Mouse (Mus musculus): ENCODE measurements around the gene Capza3.

The Capza3 gene

DNA sequence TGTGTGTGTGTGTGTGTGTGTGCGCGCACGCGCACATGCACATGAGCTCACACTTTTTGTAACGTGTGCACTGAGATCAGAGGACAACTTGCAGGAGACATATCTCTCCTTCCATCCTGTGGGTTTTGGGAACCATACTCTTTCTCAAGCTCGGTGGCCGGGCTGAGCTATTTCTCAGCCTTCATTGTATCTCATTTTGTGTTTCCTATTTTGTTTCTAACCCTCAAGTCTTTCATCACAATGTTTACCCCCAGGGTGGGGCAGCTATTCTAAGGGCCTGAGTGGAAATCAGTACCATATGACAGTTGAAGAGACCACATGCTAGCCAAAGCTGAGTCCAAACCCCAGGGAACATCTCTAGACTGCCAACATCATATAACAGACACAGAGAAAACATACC, at the start of gene Capza3:
Gene Capza3 (plus strand): TSS at position 301 of the 400 bp plus-strand sequence.
- no peak for DNase-seq (ENCODE audit: inconsistent ontology term)

DNA sequence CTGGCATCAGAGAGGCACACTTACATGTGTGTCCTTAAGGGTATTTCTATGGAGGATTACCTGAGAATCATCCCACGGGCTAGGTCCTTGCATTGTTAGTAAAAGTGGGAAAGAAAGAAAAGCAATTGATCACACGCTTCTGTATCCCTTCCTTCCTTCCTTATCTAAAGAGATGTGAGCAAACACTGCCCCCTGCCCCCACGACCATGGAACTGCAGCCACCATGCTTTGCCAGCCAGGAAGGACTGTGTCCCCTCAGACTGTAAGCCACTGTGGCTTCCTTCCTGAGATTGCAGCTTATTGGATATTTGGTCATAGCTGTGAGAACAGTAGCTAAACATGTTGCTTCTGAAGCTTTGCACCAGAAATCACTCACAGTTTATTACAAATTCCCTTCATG, 35.9 kb upstream of the Capza3 start:
- DNase-seq (ENCODE audit: inconsistent ontology term) = no peak

DNA sequence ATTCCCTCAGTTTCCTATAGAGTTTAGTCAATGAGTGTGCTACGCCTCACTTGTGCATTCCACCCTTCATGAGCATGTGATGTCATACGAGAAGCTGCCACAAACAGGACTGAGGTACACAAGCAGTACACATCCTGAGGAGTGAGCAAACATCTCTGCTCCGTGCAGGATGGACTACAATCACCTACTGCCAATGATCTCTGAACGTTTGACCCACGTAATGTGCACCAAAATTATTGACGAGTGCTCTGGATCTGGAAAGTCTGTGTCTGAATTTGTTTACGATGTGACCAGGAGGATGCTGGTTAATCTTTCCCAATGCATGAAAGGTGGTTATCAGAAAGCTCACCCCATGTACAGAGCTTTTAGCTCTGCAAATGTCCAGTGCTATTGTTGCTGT, 16.6 kb upstream of the Capza3 start:
- no peak for DNase-seq (ENCODE audit: inconsistent ontology term)

DNA sequence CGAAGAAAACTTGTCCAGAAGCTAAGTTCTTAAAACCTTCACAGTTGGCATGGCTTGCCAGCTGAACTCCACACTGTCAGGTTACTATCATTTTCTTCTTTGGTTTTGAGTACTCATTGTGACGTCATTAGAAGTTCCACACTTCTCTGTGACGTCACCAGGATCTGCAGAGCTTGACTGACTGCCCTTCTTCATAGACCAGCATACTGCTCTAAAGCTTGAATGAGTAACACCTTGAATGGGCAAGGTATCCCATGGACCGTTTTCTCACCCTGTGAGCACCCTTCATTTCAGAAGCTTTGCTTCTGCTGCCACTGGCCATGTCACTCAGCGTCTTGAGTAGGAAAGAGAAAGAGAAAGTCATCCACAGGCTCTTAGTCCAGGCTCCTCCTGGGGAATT, 305 bp downstream of the Capza3 start, which contains the start of gene Plcz1:
Gene Plcz1 (minus strand): TSS at position 101 of the 400 bp plus-strand sequence.
- no peak for DNase-seq (ENCODE audit: inconsistent ontology term)

DNA sequence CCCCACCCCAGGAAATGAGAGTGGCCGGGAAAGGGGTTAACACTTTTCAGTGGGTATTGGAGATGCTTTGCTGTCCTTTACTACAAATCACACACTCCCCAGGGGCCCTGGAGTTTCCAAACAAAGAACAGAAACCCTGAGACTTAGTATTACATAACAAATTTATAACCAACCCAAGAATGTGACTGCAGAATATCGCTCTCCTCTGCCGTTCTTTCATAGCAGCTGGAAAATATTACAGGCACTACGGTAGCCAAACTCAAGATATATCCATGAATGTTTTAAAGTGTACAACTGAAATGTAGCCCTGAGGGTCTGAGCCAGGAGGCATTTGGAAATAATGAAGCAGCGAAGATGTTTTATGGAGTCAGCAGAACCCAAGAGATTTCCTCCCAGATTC, 10.4 kb downstream of the Capza3 start:
- no peak for DNase-seq (ENCODE audit: inconsistent ontology term)

- no peak for DNase-seq (ENCODE audit: inconsistent ontology term)
Observed at GRCm38 (mm10) chr6:140054271-140054928, 13.3 kb downstream of the Capza3 start.

- no peak for DNase-seq (ENCODE audit: inconsistent ontology term)
Observed at GRCm38 (mm10) chr6:140069177-140069576, 28.1 kb downstream of the Capza3 start.

DNA sequence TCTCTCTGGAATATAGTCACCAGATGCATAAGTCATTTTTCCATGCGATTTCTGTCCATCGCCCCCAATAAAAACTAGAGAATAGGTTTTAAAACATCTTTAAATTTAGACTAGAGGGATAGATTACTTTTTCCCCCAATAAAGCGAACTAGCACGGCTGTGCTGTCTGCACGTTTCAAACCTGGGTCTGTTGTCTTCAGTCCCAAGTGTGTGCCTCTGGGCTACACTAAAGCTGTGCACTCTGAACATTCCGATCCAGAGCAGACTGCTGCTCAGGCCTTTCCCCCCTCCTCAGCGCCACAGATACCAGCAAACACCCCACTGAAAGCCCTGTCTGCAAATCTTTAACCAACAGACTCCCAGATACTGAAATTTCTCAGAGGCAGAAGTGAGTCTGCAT, 39.9 kb downstream of the Capza3 start:
- no peak for DNase-seq (ENCODE audit: inconsistent ontology term)

DNA sequence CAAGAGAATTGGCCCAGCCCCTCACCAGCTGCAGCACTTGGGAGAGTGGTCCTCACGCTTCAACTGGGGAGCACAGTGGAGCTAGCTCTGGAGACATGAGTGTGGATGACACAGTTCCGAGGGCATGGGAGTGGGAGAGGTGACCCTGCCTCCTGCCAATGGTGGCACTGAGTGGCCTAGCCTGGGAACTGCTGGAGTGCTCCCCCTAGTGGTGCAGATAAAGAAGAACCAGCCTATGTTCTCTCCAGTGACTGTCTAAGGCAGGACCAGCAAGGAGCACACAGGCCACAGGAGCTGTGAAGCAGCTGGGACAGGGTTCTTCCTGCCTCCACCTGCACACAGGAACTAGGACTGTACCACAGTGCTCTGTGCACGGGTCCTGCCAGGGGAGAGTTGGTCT, 40.7 kb downstream of the Capza3 start:
- no peak for DNase-seq (ENCODE audit: inconsistent ontology term)

DNA sequence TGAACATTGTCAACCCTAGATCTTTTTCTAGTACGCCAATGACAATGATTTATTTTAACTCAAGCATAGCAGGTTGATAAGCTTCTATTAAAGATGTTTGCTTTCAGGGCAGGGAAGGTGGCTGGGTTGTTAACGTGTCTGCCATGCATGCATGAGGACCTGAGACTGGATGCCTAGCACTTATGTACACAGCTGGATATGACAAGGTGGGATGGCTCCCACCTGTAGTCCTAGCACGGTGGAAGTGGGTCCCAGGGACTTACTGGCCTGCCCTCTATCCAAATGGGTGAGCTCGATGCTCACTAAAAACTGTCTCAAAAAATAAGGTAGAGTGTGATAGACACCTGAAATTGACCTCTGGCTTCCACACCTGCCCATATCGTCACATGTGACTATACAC, 48.8 kb downstream of the Capza3 start:
- DNase-seq (ENCODE audit: inconsistent ontology term) = no peak
